Mouse (Mus musculus): ENCODE data around the gene Arhgap29. TPM values are rescaled to one million over a fixed set of nuclear protein-coding genes. Genes with fewer than 3 reads are reported as not detected.

The Arhgap29 gene
- polyA plus RNA-seq (2015; fragmentation: Nextera tagmentation; extraction: Ambion mirVana): 18.1 and 18.9 TPM in 2 replicates

GRCm38 (mm10) chr3:121952041-121952591, at the start of gene Arhgap29:
Gene Arhgap29, plus strand, starts transcription at chr3:121952541.
- peak within 1 kb of the TSS; percentile 80 for H3K4me2 ChIP-seq (replicated peaks)
- no peaks in the 10 kb centered on the region for H3K36me3 ChIP-seq
- peaks cover 42% of the 10 kb centered on the region for H3K27me3 ChIP-seq
- ATAC-seq: no peak; the same call in 1 of the 2 replicates
- WGBS: 93% methylated on average over 8 of the region's 8 CpGs
- H3K4me3 ChIP-seq (replicated peaks): peak within 1 kb of the TSS; percentile 60
- H3K9me3 ChIP-seq: no peaks in the 10 kb centered on the region; the same call in 1 of the 2 replicates
- H3K9ac ChIP-seq (replicated peaks): peak within 1 kb of the TSS; percentile 68
- H3K4me1 ChIP-seq (replicated peaks): peaks cover 12% of the 10 kb centered on the region
- H3K27ac ChIP-seq: no peak within 1 kb of the TSS

GRCm38 (mm10) chr3:121902729-121903128, 49.6 kb upstream of the Arhgap29 start:
- 89% methylated on average over 5 of the region's 5 CpGs for WGBS
- Histone ChIP-seq H3K4me3 (replicated peaks) (no peak overlapping the region), H3K27ac (no peak overlapping the region), H3K9ac (replicated peaks) (no peak overlapping the region), H3K36me3 (no peaks in the 10 kb centered on the region), H3K4me1 (replicated peaks) (no peaks in the 10 kb centered on the region), H3K4me2 (replicated peaks) (no peak overlapping the region), H3K9me3 (no peaks in the 10 kb centered on the region), H3K27me3 (no peaks in the 10 kb centered on the region)
- ATAC-seq: no peak

- no peak overlapping the region for H3K4me2 ChIP-seq (replicated peaks)
- no peak for ATAC-seq
- no peak overlapping the region for H3K4me3 ChIP-seq (replicated peaks)
- no peaks in the 10 kb centered on the region for H3K36me3 ChIP-seq
- H3K4me1 ChIP-seq (replicated peaks): no peaks in the 10 kb centered on the region
- H3K27me3 ChIP-seq: no peaks in the 10 kb centered on the region
- WGBS: 74% methylated on average over 4 of the region's 4 CpGs
- H3K9ac ChIP-seq (replicated peaks): no peak overlapping the region
- no peaks in the 10 kb centered on the region for H3K9me3 ChIP-seq
- H3K27ac ChIP-seq: no peak overlapping the region
Observed at GRCm38 (mm10) chr3:121903286-121903685, 49.1 kb upstream of the Arhgap29 start.

DNA sequence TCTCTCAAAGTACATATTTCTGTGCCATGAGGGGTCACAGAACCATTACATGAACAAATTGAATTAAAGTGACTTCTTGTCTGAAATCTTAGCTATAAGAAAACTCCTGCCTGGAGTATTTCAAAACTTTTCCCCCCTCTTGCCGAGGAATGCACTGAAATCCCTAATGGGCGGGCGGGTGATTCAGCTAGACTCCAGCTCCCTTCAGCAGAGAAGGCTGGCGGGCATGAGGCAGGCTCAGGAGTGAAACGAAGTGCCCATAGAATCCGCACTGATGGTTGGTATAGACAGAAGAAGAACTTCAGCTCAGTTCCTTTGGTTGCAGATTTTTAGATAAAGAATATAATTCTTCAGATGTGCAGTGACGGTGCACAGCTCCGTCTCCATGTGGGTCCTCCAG, 48.6 kb upstream of the Arhgap29 start:
- H3K9ac ChIP-seq (replicated peaks): no peak overlapping the region
- WGBS: 81% methylated on average over 8 of the region's 8 CpGs

GRCm38 (mm10) chr3:121904476-121904875, 47.9 kb upstream of the Arhgap29 start:
- no peak for ATAC-seq
- 80% methylated on average over 2 of the region's 2 CpGs for WGBS

More for the DNA sequence above, 48.6 kb upstream of the Arhgap29 start:
- Histone ChIP-seq H3K27me3 (no peaks in the 10 kb centered on the region), H3K27ac (no peak overlapping the region), H3K4me2 (replicated peaks) (no peak overlapping the region), H3K4me1 (replicated peaks) (no peaks in the 10 kb centered on the region), H3K9me3 (no peaks in the 10 kb centered on the region), H3K36me3 (no peaks in the 10 kb centered on the region), H3K4me3 (replicated peaks) (no peak overlapping the region)
- no peak for ATAC-seq

GRCm38 (mm10) chr3:121906623-121907022, 45.7 kb upstream of the Arhgap29 start:
- H3K4me3 ChIP-seq (replicated peaks): no peak overlapping the region
- H3K9me3 ChIP-seq: no peaks in the 10 kb centered on the region
- no peaks in the 10 kb centered on the region; the same call in 1 of the 2 replicates for H3K27me3 ChIP-seq
- no peak for ATAC-seq
- H3K27ac ChIP-seq: no peak overlapping the region
- H3K4me1 ChIP-seq (replicated peaks): no peaks in the 10 kb centered on the region
- H3K36me3 ChIP-seq: no peaks in the 10 kb centered on the region
- H3K9ac ChIP-seq (replicated peaks): no peak overlapping the region
- WGBS: 75% methylated on average over 8 of the region's 8 CpGs
- H3K4me2 ChIP-seq (replicated peaks): no peak overlapping the region

More at GRCm38 (mm10) chr3:121904476-121904875, 47.9 kb upstream of the Arhgap29 start:
- Histone ChIP-seq H3K4me3 (replicated peaks) (no peak overlapping the region), H3K9ac (replicated peaks) (no peak overlapping the region), H3K27me3 (no peaks in the 10 kb centered on the region), H3K27ac (no peak overlapping the region), H3K4me1 (replicated peaks) (no peaks in the 10 kb centered on the region), H3K4me2 (replicated peaks) (no peak overlapping the region), H3K36me3 (no peaks in the 10 kb centered on the region), H3K9me3 (no peaks in the 10 kb centered on the region)

- H3K4me1 ChIP-seq (replicated peaks): no peaks in the 10 kb centered on the region
- 78% methylated on average over 3 of the region's 3 CpGs for WGBS
- no peaks in the 10 kb centered on the region for H3K9me3 ChIP-seq
- H3K27me3 ChIP-seq: no peaks in the 10 kb centered on the region; the same call in 1 of the 2 replicates
- H3K27ac ChIP-seq: no peak overlapping the region
- H3K36me3 ChIP-seq: no peaks in the 10 kb centered on the region
- no peak for ATAC-seq
- H3K4me3 ChIP-seq (replicated peaks): no peak overlapping the region
- no peak overlapping the region for H3K9ac ChIP-seq (replicated peaks)
- no peak overlapping the region for H3K4me2 ChIP-seq (replicated peaks)
Observed at GRCm38 (mm10) chr3:121909155-121909554, 43.2 kb upstream of the Arhgap29 start.

DNA sequence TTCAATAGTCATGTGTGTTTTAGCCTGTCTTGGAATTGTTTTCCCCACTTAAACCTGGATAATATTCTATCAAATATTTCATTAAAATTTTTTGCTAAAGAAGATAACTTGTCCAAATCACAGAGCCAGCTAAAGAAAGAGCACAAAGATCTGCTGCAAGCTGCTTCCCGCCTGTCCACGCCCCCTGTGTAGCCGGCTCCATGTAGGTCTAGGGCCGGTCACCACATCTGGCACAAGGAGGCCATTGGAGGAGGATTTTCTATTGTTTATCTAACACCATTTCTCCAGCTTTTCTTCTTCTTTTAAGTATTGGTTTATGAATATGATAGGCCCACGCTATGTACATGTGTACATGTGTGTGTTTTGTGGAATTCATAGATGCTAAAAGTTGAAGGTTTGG, 38.9 kb upstream of the Arhgap29 start:
- no peak overlapping the region for H3K9ac ChIP-seq (replicated peaks)
- H3K4me1 ChIP-seq (replicated peaks): no peaks in the 10 kb centered on the region
- H3K36me3 ChIP-seq: no peaks in the 10 kb centered on the region
- H3K27me3 ChIP-seq: no peaks in the 10 kb centered on the region; the same call in 1 of the 2 replicates
- no peak overlapping the region for H3K4me2 ChIP-seq (replicated peaks)
- 87% methylated on average over 5 of the region's 5 CpGs for WGBS
- ATAC-seq: no peak
- no peak overlapping the region for H3K27ac ChIP-seq
- H3K9me3 ChIP-seq: no peaks in the 10 kb centered on the region
- H3K4me3 ChIP-seq (replicated peaks): no peak overlapping the region

GRCm38 (mm10) chr3:121914459-121915185, 37.7 kb upstream of the Arhgap29 start:
- no peak overlapping the region for H3K4me2 ChIP-seq (replicated peaks)
- 62% methylated on average over 13 of the region's 13 CpGs for WGBS
- no peak overlapping the region for H3K9ac ChIP-seq (replicated peaks)
- no peak overlapping the region for H3K27ac ChIP-seq
- no peaks in the 10 kb centered on the region for H3K36me3 ChIP-seq
- ATAC-seq: no peak
- no peaks in the 10 kb centered on the region; the same call in 1 of the 2 replicates for H3K27me3 ChIP-seq
- H3K4me3 ChIP-seq (replicated peaks): no peak overlapping the region
- no peaks in the 10 kb centered on the region for H3K4me1 ChIP-seq (replicated peaks)
- H3K9me3 ChIP-seq: no peaks in the 10 kb centered on the region

- Histone ChIP-seq H3K27me3 (no peaks in the 10 kb centered on the region; the same call in 1 of the 2 replicates), H3K27ac (no peak overlapping the region), H3K9ac (replicated peaks) (no peak overlapping the region), H3K9me3 (no peaks in the 10 kb centered on the region), H3K4me1 (replicated peaks) (no peaks in the 10 kb centered on the region), H3K4me3 (replicated peaks) (no peak overlapping the region), H3K4me2 (replicated peaks) (no peak overlapping the region), H3K36me3 (no peaks in the 10 kb centered on the region)
- ATAC-seq: no peak
- WGBS: 75% methylated on average over 6 of the region's 6 CpGs
Observed at GRCm38 (mm10) chr3:121915191-121915590, 37.1 kb upstream of the Arhgap29 start.

DNA sequence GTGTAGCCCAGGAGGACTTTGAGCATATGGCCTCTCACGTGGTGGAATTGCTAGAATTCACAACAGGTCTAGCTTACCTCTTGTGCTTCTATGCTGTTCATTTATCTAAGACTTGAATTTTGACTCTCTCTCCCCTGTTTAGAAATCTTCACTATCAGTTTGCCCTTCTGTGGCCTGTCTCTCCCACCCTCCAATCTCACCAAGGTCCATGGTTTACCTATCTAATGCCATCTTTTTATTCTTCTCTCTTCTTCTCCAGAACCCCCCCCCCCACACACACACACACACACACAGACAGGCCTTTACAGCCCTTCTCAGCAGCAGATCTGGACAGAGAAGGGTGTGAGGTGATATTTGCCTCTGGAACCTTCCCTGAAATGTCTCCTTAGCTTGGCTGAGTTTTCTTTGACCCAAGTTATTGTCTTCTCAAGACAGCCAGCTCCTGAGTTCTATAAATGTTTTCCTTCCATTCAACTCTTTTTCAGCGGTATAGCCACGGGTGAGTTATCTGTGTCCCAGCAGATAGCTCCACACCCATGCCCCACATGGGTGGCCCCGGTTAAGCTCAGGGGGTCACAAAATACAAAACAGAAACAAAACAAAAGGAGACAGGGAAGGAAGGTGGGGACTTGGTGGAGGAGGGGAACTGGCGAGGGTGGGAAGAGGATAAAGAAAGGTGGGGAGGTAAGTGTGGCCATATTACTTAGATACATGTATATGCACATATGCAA, 35.4 kb upstream of the Arhgap29 start:
- Histone ChIP-seq H3K4me3 (replicated peaks) (no peak overlapping the region), H3K27ac (no peak overlapping the region), H3K9me3 (no peaks in the 10 kb centered on the region), H3K9ac (replicated peaks) (no peak overlapping the region), H3K36me3 (no peaks in the 10 kb centered on the region), H3K4me2 (replicated peaks) (no peak overlapping the region), H3K27me3 (no peaks in the 10 kb centered on the region), H3K4me1 (replicated peaks) (no peaks in the 10 kb centered on the region)
- no peak for ATAC-seq
- WGBS: 81% methylated on average over 5 of the region's 5 CpGs

DNA sequence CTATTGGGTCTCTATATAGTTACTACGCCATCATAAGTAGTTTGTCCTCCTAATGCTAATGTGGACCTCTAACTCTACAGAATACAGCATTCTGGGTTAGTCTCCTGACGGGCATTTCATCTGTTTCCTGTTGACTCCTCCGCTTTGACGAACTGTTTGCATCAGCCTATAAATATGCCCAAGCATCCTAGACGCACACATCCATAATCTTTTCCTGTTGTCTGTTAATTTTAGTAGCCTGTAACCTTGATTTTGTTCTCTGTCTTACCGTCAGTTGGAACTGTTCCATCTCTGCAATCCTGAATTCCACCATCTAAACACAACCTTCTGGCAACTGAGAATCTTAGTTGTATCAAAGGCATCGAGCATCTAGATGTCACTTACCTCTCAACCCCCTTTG, 34.7 kb upstream of the Arhgap29 start:
- Histone ChIP-seq H3K27me3 (no peaks in the 10 kb centered on the region), H3K4me1 (replicated peaks) (no peaks in the 10 kb centered on the region), H3K4me3 (replicated peaks) (no peak overlapping the region), H3K9me3 (no peaks in the 10 kb centered on the region), H3K27ac (no peak overlapping the region), H3K36me3 (no peaks in the 10 kb centered on the region), H3K4me2 (replicated peaks) (no peak overlapping the region), H3K9ac (replicated peaks) (no peak overlapping the region)
- no peak for ATAC-seq
- 92% methylated on average over 7 of the region's 7 CpGs for WGBS

Measured in midbrain, embryonic 13.5 days (tissue).